Mouse (Mus musculus) heart, embryonic 11.5 days (tissue): ENCODE measurements around the gene Tmed4. TPM values are rescaled to one million over a fixed set of nuclear protein-coding genes. Genes with fewer than 3 reads are reported as not detected.

Experiments
- ATAC-seq: fragments of 200-750 bp; cut with Nextera tagmentation; replicated peaks from 2 replicates; pipeline ENCODE4 v1.8.0; 2017; ENCODE audit warnings: moderate library complexity; ENCODE audit not compliant: insufficient number of reproducible peaks, low FRiP score, low TSS enrichment
- H3K27ac ChIP-seq: fragments of 300-500 bp; sonication (generic); 2 replicates; pipeline ENCODE4 v1.5.1; 2014; ENCODE audit warnings: mild to moderate bottlenecking, low read depth, low read length
- H3K27me3 ChIP-seq: fragments of 300-500 bp; sonication (generic); 2 replicates; pipeline ENCODE4 v1.6.1; 2014; ENCODE audit warnings: mild to moderate bottlenecking, low read length, mixed read lengths; ENCODE audit not compliant: control insufficient read depth, insufficient read depth
- H3K36me3 ChIP-seq: fragments of 300-500 bp; sonication (generic); 2 replicates; pipeline ENCODE4 v1.6.1; 2014; ENCODE audit warnings: mild to moderate bottlenecking, low read length, moderate library complexity, mixed read lengths; ENCODE audit not compliant: control insufficient read depth, insufficient read depth
- H3K4me1 ChIP-seq: fragments of 300-500 bp; sonication (generic); 2 replicates; pipeline ENCODE4 v1.6.1; 2014; ENCODE audit warnings: low read length; ENCODE audit not compliant: control insufficient read depth, insufficient read depth
- H3K4me2 ChIP-seq: fragments of 300-500 bp; sonication (generic); 2 replicates; pipeline ENCODE4 v1.6.1; 2014; ENCODE audit warnings: mild to moderate bottlenecking, moderate library complexity
- H3K4me3 ChIP-seq: fragments of 300-500 bp; sonication (generic); 2 replicates; pipeline ENCODE4 v1.5.1; 2014; ENCODE audit warnings: low read depth, low read length
- H3K9ac ChIP-seq: fragments of 300-500 bp; sonication (generic); 2 replicates; pipeline ENCODE4 v1.6.1; 2014; ENCODE audit warnings: mild to moderate bottlenecking, low read depth, low read length, moderate library complexity
- H3K9me3 ChIP-seq: fragments of 300-500 bp; sonication (generic); replicated peaks from 2 replicates; pipeline ENCODE4 v1.6.1; 2016; ENCODE audit warnings: low read length; ENCODE audit not compliant: control insufficient read depth
- WGBS: fragments of 180-500 bp; shearing (Covaris S2); extraction: QIAGEN DNeasy Blood & Tissue Kit; methylation state at CpG from one replicate; pipeline ENCODE4 v1.1.7; 2014; ENCODE audit not compliant: insufficient replicate concordance; 5-methylcytosine and 5-hydroxymethylcytosine counted together
- polyA plus RNA-seq: library from polyadenylated mRNA; unstranded; fragments of >200 nt; fragmentation: Nextera tagmentation; extraction: Ambion mirVana; gene quantifications from 2 replicates; pipeline ENCODE4 v1.2.1, GENCODE M21; 2014

Tmed4 gene
- 92.0 and 94.3 TPM in 2 replicates for polyA plus RNA-seq

GRCm38 (mm10) chr11:6274387-6275093, at the start of gene Tmed4:
Gene Tmed4 (minus strand): TSS chr11:6274870.
- WGBS = under 1% methylated on average over 39 of the region's 39 CpGs
- Histone ChIP-seq H3K36me3 (no peaks in the 10 kb centered on the region), H3K27me3 (no peaks in the 10 kb centered on the region), H3K9ac (peak within 1 kb of the TSS; percentile 81), H3K4me1 (peaks cover 6% of the 10 kb centered on the region; the same call in 1 of the 2 replicates), H3K4me2 (peak within 1 kb of the TSS; percentile 82), H3K27ac (0 out of 2 replicates have a peak within 1 kb of the TSS, but pooled peaks have one; percentile 3), H3K4me3 (peak within 1 kb of the TSS; percentile 78), H3K9me3 (no peaks in the 10 kb centered on the region)
- peak; percentile 91 for ATAC-seq

GRCm38 (mm10) chr11:6323348-6323747, 48.7 kb upstream of the Tmed4 start:
- no peak overlapping the region for H3K4me3 ChIP-seq
- no peak overlapping the region for H3K4me2 ChIP-seq
- ATAC-seq = no peak
- peaks cover 10% of the 10 kb centered on the region for H3K36me3 ChIP-seq
- no peaks in the 10 kb centered on the region for H3K27me3 ChIP-seq
- H3K9ac ChIP-seq = no peak overlapping the region
- no peaks in the 10 kb centered on the region for H3K9me3 ChIP-seq
- H3K27ac ChIP-seq = no peak overlapping the region
- WGBS = 69% methylated on average over 5 of the region's 5 CpGs
- 0 out of 2 replicates have a peak, but pooled peaks cover 3% of the 10 kb centered on the region for H3K4me1 ChIP-seq

GRCm38 (mm10) chr11:6322086-6322485, 47.4 kb upstream of the Tmed4 start:
- Histone ChIP-seq H3K27me3 (no peaks in the 10 kb centered on the region), H3K27ac (no peak overlapping the region), H3K36me3 (peaks cover 16% of the 10 kb centered on the region), H3K4me3 (no peak overlapping the region), H3K9ac (no peak overlapping the region), H3K4me2 (no peak overlapping the region), H3K4me1 (0 out of 2 replicates have a peak, but pooled peaks cover 3% of the 10 kb centered on the region), H3K9me3 (no peaks in the 10 kb centered on the region)
- WGBS = 95% methylated on average over 2 of the region's 2 CpGs
- ATAC-seq = no peak

GRCm38 (mm10) chr11:6319374-6319773, 44.7 kb upstream of the Tmed4 start:
- no peak overlapping the region for H3K4me3 ChIP-seq
- no peak for ATAC-seq
- no peak overlapping the region for H3K9ac ChIP-seq
- H3K4me1 ChIP-seq = 0 out of 2 replicates have a peak, but pooled peaks cover 2% of the 10 kb centered on the region
- H3K27me3 ChIP-seq = no peaks in the 10 kb centered on the region
- peaks cover 19% of the 10 kb centered on the region for H3K36me3 ChIP-seq
- no peak overlapping the region for H3K4me2 ChIP-seq
- 90% methylated on average over 2 of the region's 2 CpGs for WGBS
- no peak overlapping the region for H3K27ac ChIP-seq
- no peaks in the 10 kb centered on the region for H3K9me3 ChIP-seq

DNA sequence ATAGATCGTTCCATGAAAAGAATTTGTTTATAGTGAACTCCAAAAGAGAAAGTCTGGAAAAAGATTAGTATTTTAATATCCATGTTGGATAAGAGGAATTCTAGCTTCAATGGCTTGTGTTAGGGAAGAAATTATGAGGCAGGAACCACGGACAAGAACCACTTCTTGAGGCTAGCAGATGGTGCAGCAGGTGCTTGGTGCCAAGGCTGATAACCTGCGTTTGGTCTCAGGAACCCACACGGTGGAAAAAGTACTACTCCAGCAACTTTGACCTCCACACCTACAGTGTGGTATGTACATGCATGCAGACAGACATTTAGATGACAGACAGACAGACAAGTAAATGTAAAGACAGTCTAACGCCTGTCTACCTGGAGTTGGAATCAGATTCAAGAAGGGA, 43.9 kb upstream of the Tmed4 start:
- no peaks in the 10 kb centered on the region for H3K27me3 ChIP-seq
- H3K27ac ChIP-seq = no peak overlapping the region
- no peak overlapping the region for H3K4me2 ChIP-seq
- no peak overlapping the region for H3K4me3 ChIP-seq
- peaks cover 22% of the 10 kb centered on the region for H3K36me3 ChIP-seq
- no peaks in the 10 kb centered on the region for H3K9me3 ChIP-seq
- 89% methylated on average over 5 of the region's 5 CpGs for WGBS
- no peak for ATAC-seq
- no peaks in the 10 kb centered on the region for H3K4me1 ChIP-seq
- H3K9ac ChIP-seq = no peak overlapping the region

- Histone ChIP-seq H3K36me3 (peaks cover 24% of the 10 kb centered on the region), H3K4me3 (no peak overlapping the region), H3K9ac (no peak overlapping the region), H3K9me3 (no peaks in the 10 kb centered on the region), H3K4me2 (no peak overlapping the region), H3K27me3 (no peaks in the 10 kb centered on the region), H3K27ac (no peak overlapping the region), H3K4me1 (no peaks in the 10 kb centered on the region)
- 90% methylated on average over 11 of the region's 11 CpGs for WGBS
- no peak for ATAC-seq
Measured at GRCm38 (mm10) chr11:6316821-6317220, 42.2 kb upstream of the Tmed4 start.

DNA sequence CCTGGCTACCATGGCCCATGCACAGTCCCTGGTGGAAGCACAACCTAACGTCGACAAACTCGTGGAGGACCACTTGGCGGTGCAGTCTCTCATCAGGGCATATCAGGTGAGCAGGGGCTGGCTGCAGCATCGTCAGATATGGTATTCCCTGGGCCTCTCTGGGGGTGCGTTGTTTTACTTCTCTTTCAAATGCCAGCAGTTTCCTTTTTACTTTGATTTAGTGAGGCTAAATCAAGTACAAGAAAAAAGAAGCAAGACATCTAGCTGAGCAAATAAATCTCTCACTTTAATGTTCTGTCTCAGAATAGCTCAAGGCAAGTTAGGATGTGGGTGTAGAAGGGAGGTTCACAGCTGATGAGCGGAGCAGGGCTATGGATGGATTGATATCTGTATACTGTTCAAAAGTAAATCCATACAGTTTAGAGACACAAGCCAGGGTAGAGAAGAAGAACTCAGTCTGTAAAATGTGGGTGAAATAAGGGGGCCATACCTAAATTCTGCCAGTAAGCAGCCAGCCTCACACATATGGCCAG, 39.3 kb upstream of the Tmed4 start:
- ATAC-seq = no peak
- Histone ChIP-seq H3K4me1 (no peaks in the 10 kb centered on the region), H3K36me3 (peaks cover 38% of the 10 kb centered on the region), H3K4me2 (no peak overlapping the region), H3K4me3 (no peak overlapping the region), H3K27ac (no peak overlapping the region), H3K27me3 (no peaks in the 10 kb centered on the region), H3K9ac (no peak overlapping the region), H3K9me3 (no peaks in the 10 kb centered on the region)
- 85% methylated on average over 7 of the region's 7 CpGs for WGBS

GRCm38 (mm10) chr11:6308181-6308580, 33.5 kb upstream of the Tmed4 start:
- Histone ChIP-seq H3K9ac (no peak overlapping the region), H3K4me2 (no peak overlapping the region), H3K36me3 (peaks cover 15% of the 10 kb centered on the region; the same call in 1 of the 2 replicates), H3K27me3 (no peaks in the 10 kb centered on the region), H3K4me3 (no peak overlapping the region), H3K4me1 (no peaks in the 10 kb centered on the region), H3K9me3 (no peaks in the 10 kb centered on the region), H3K27ac (no peak overlapping the region)
- WGBS = 86% methylated on average over 4 of the region's 4 CpGs
- no peak for ATAC-seq
